Mouse (Mus musculus): ENCODE measurements around the gene Mrpl43. TPM values are rescaled to one million over a fixed set of nuclear protein-coding genes. Genes with fewer than 3 reads are reported as not detected.

The Mrpl43 gene
- polyA plus RNA-seq, 1 experiment from 2014 or later, result 78.7 TPM

DNA sequence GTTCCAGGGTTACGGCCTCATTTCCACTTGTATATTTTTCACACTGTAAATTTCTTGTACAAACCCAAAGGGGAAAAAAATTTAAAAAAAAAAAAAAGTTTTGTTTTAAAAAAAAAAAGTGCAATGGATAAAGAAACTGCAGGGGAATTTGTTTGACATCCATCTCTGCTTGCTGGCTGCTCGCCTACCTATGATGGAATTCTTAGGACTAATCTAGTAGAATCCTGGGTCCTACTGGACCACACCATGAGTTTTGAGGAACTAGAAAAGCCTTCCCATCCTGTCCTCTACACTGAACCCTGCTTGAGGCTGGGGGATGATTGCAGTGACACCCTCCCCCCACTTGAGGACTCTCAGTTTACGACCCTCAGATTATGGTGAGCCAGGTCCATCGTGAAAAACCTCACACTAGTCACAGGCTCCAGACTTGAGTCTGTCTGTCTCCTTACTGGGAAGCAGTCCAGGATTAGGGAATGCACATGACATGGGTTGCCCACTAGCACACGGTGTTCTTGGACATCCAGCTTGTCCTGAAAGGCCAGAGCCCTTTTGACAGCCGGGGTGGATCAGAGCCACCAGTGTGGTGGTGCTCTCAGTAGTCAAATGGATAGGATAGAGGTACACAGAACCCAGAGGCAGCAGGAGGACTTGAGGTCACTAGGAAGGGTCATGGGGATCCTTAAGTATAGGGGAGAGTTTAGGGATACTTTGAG, 20.9 kb upstream of the Mrpl43 start:
- WGBS, result 86% methylated on average over 6 of the region's 6 CpGs
- Histone ChIP-seq H3K27ac (replicated peaks) (no peak overlapping the region), H3K27me3 (no peaks in the 10 kb centered on the region), H3K4me3 (no peak overlapping the region), H3K9me3 (no peaks in the 10 kb centered on the region), H3K4me1 (peaks cover 23% of the 10 kb centered on the region), H3K4me2 (replicated peaks) (no peak overlapping the region), H3K36me3 (peaks cover 60% of the 10 kb centered on the region), H3K9ac (replicated peaks) (no peak overlapping the region)
- ATAC-seq (ENCODE audit: low FRiP score, low read depth), result no peak

DNA sequence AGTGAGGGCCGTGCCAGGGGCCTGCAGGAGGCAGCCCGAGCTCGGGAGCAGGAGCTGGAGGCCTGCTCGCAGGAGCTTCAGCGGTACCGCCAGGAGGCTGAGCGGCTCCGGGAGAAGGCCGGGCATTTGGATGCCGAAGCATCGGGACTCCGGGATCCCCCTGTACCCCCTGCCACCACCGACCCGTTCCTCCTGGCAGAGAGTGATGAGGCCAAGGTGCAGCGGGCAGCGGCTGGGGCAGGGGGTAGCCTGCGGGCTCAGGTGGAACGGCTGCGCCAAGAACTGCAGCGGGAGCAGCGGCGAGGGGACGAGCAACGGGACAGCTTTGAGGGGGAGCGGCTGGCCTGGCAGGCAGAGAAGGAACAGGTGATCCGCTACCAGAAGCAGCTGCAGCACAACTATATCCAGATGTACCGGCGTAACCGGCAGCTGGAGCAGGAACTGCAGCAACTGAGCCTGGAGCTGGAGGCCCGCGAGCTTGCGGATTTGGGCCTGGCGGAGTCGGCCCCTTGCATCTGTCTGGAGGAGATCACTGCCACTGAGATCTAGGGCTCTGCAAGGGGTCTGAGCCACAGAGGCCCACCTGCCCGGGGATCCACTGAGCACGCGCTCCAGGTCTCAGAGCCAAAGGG, 19.8 kb upstream of the Mrpl43 start:
- Histone ChIP-seq H3K27me3 (no peaks in the 10 kb centered on the region), H3K36me3 (peaks cover 69% of the 10 kb centered on the region), H3K27ac (replicated peaks) (no peak overlapping the region), H3K9ac (replicated peaks) (no peak overlapping the region), H3K4me2 (replicated peaks) (no peak overlapping the region), H3K9me3 (no peaks in the 10 kb centered on the region), H3K4me3 (no peak overlapping the region), H3K4me1 (peaks cover 25% of the 10 kb centered on the region)
- no peak for ATAC-seq (ENCODE audit: low FRiP score, low read depth)
- WGBS, result 93% methylated on average over 37 of the region's 37 CpGs

DNA sequence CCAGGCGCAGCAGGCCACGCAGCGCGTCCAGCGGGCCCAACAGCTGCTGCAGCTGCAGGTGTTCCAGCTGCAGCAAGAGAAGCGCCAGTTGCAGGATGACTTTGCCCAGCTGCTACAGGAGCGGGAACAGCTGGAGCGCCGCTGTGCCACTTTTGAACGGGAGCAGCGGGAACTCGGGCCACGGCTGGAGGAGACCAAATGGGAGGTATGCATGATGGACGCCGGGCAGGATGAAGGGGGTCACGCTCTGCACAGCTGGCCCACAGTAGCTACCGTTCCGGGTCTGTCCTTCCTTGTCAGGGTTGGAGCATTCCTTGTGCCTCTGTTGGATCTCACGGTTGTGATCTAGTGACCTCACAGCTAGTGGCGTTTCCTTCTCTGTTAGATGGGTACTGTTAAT, 18.5 kb upstream of the Mrpl43 start:
- H3K9me3 ChIP-seq, result no peaks in the 10 kb centered on the region
- no peak overlapping the region for H3K9ac ChIP-seq (replicated peaks)
- no peak for ATAC-seq (ENCODE audit: low FRiP score, low read depth)
- 93% methylated on average over 20 of the region's 20 CpGs for WGBS
- no peak overlapping the region for H3K27ac ChIP-seq (replicated peaks)
- no peak overlapping the region for H3K4me2 ChIP-seq (replicated peaks)
- H3K4me1 ChIP-seq, result peaks cover 32% of the 10 kb centered on the region
- H3K36me3 ChIP-seq, result peaks cover 69% of the 10 kb centered on the region
- H3K27me3 ChIP-seq, result no peaks in the 10 kb centered on the region
- H3K4me3 ChIP-seq, result no peak overlapping the region

DNA sequence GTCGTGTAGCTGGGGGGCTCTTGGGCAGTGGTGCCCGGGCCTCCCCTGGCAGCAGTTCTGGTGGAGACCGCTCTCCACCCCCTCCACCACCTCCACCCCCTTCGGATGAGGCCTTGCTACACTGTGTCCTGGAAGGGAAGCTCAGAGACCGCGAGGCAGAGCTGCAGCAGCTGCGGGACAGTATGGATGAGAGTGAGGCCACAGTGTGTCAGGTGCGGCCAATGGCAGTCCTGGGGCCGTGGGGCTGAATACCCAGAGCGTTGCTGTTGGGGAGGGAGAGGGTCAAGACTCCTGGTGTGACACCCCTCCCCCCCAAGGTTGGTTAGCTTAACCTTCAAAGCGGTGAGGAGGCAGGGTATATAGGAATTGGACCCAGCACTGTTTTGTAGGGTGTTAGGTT, 17.8 kb upstream of the Mrpl43 start:
- Histone ChIP-seq H3K4me3 (no peak overlapping the region), H3K9ac (replicated peaks) (0 out of 2 replicates have a peak overlapping the region, but pooled peaks have one; percentile 20), H3K27ac (replicated peaks) (no peak overlapping the region), H3K4me2 (replicated peaks) (no peak overlapping the region), H3K27me3 (no peaks in the 10 kb centered on the region), H3K9me3 (no peaks in the 10 kb centered on the region), H3K4me1 (peaks cover 40% of the 10 kb centered on the region), H3K36me3 (peaks cover 69% of the 10 kb centered on the region)
- 88% methylated on average over 11 of the region's 11 CpGs for WGBS
- no peak for ATAC-seq (ENCODE audit: low FRiP score, low read depth)

DNA sequence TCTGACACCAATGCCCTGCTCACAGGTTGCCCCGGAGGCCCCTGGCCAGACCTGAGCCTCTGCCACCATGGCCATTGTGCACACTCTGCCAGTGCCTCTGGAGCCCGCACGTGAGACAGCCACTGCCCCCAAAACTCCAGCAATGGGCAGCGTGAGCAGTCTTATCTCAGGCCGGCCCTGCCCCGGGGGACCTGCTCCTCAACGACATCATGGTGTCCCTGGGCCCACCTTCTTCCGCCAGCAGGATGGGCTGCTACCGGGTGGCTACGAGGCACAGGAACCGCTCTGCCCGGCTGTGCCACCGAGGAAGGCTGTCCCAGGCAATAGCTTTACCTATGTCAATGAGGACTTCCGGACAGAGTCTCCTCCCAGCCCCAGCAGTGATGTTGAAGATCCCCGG, 15.1 kb upstream of the Mrpl43 start:
- no peaks in the 10 kb centered on the region for H3K27me3 ChIP-seq
- H3K4me2 ChIP-seq (replicated peaks), result peak overlapping the region; percentile 9; the same call in 1 of the 2 replicates
- H3K9me3 ChIP-seq, result no peaks in the 10 kb centered on the region
- H3K36me3 ChIP-seq, result peaks cover 50% of the 10 kb centered on the region
- no peak for ATAC-seq (ENCODE audit: low FRiP score, low read depth)
- WGBS, result 92% methylated on average over 15 of the region's 15 CpGs
- H3K4me3 ChIP-seq, result no peak overlapping the region
- H3K4me1 ChIP-seq, result peaks cover 47% of the 10 kb centered on the region
- H3K9ac ChIP-seq (replicated peaks), result no peak overlapping the region
- H3K27ac ChIP-seq (replicated peaks), result no peak overlapping the region

DNA sequence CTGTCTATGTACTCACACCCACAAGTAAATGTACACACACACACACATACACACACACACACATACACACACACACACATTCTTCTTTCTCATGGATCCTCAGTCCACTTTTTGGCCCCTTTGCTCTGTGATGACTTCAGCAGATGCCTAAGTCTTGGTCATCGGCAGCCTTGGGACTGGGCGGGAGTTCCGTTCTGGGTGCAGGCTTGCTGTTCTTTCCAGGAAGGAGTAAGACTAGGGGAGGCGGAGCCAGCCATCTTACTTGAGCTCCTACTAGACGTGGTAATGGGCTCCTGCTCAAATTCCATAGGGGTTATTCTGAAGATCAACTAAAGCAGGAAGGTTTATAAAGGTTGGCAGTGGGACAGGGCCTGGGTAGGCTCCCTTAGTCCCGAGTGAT, 14.1 kb upstream of the Mrpl43 start:
- Histone ChIP-seq H3K9ac (replicated peaks) (no peak overlapping the region), H3K9me3 (no peaks in the 10 kb centered on the region), H3K4me3 (no peak overlapping the region), H3K4me2 (replicated peaks) (peak overlapping the region; percentile 9; the same call in 1 of the 2 replicates), H3K36me3 (peaks cover 40% of the 10 kb centered on the region), H3K27me3 (no peaks in the 10 kb centered on the region), H3K4me1 (peaks cover 58% of the 10 kb centered on the region), H3K27ac (replicated peaks) (no peak overlapping the region)
- WGBS, result 76% methylated on average over 6 of the region's 6 CpGs
- ATAC-seq (ENCODE audit: low FRiP score, low read depth), result no peak

DNA sequence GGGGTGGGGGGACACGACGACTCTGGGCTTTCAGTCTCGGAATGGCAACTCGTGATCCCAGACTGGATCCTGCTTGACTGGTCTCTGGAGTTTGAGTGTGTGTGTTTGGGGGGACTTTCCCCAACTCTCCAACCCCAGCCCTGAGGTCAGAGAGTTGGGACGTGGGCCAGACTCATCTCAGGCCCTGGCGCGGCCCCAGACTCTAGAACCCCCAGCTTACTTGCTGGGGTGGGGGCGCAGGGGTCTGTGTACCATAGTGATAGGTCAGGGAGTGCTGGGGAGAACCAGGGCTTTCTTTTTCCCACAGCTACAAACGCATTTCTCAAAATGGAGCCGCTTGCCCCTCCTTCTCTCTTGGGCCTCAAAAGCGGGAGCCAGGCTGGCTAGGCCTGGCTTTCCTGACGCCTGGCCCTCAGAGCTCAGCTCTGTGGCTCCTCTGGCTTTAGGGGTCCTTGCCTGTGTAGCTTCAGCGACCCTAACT, 12.1 kb upstream of the Mrpl43 start:
- H3K36me3 ChIP-seq, result peaks cover 21% of the 10 kb centered on the region
- ATAC-seq (ENCODE audit: low FRiP score, low read depth), result peak; percentile 11; the same call in 1 of the 2 replicates
- WGBS, result 0% methylated on average over 13 of the region's 13 CpGs
- peak overlapping the region; percentile 74 for H3K4me2 ChIP-seq (replicated peaks)
- peak overlapping the region; percentile 76 for H3K4me3 ChIP-seq
- peaks cover 67% of the 10 kb centered on the region for H3K4me1 ChIP-seq
- H3K27me3 ChIP-seq, result peaks cover 5% of the 10 kb centered on the region; the same call in 1 of the 2 replicates
- H3K9ac ChIP-seq (replicated peaks), result peak overlapping the region; percentile 92
- H3K9me3 ChIP-seq, result no peaks in the 10 kb centered on the region
- peak overlapping the region; percentile 97 for H3K27ac ChIP-seq (replicated peaks)

DNA sequence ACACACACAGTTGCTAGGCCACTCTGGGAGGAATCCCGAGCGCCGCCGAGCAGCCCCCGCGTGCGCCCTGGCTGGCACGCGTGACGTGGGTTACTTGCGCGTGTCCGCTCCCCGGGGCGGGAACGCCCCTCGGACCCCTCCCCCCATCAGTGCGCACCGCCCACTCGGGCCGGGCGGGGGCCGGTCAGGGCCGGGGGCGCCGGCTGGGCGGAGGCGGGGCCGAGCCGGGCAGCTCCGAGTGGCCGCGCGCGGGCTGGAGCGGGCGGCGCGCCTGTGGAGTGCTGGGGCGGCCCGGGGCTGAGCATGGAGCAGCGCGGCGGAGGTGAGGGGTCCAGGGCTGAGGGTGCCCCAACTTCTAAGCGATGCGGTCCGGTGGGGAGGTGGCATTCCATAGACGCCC, 11.7 kb upstream of the Mrpl43 start:
- peaks cover 5% of the 10 kb centered on the region; the same call in 1 of the 2 replicates for H3K27me3 ChIP-seq
- peaks cover 17% of the 10 kb centered on the region for H3K36me3 ChIP-seq
- peak overlapping the region; percentile 76 for H3K4me3 ChIP-seq
- ATAC-seq (ENCODE audit: low FRiP score, low read depth), result peak; percentile 79
- H3K9me3 ChIP-seq, result no peaks in the 10 kb centered on the region
- under 1% methylated on average over 44 of the region's 48 CpGs for whole genome bisulfite sequencing
- peak overlapping the region; percentile 92 for H3K9ac ChIP-seq (replicated peaks)
- peak overlapping the region; percentile 97 for H3K27ac ChIP-seq (replicated peaks)
- peaks cover 67% of the 10 kb centered on the region for H3K4me1 ChIP-seq
- H3K4me2 ChIP-seq (replicated peaks), result peak overlapping the region; percentile 74

DNA sequence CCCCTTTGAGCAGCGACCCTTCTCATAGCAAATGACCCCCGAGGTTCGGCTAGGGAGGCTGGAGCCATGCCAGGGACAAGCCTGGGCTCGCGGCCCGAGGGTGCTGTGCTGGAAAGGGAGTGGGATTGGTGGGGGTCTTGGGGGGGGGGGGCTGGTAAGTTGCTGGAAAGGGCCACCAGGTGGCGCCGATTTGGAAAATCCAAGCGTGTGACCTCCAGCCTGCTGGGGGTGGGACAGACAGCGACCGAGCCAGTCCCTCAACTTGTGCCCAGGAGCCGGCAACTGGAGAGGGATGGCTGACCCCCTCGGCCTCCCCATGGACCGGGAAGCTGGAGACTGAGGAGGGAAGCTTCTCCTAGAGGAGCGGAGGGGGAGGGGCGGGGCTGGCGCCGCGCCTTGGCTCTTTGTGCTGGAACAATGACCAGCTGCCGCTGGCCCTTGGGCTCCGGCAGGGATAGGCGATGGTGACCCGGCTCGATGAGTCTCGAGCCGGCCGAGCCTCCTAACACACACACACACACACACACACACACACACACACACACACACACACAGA, 11.1 kb upstream of the Mrpl43 start:
- H3K27me3 ChIP-seq, result peaks cover 5% of the 10 kb centered on the region; the same call in 1 of the 2 replicates
- H3K9ac ChIP-seq (replicated peaks), result peak overlapping the region; percentile 92
- peak overlapping the region; percentile 76 for H3K4me3 ChIP-seq
- WGBS, result 0% methylated on average over 14 of the region's 27 CpGs
- peak; percentile 66 for ATAC-seq (ENCODE audit: low FRiP score, low read depth)
- H3K4me1 ChIP-seq, result peaks cover 73% of the 10 kb centered on the region
- H3K9me3 ChIP-seq, result no peaks in the 10 kb centered on the region
- peaks cover 11% of the 10 kb centered on the region for H3K36me3 ChIP-seq
- H3K27ac ChIP-seq (replicated peaks), result peak overlapping the region; percentile 97
- peak overlapping the region; percentile 74 for H3K4me2 ChIP-seq (replicated peaks)

DNA sequence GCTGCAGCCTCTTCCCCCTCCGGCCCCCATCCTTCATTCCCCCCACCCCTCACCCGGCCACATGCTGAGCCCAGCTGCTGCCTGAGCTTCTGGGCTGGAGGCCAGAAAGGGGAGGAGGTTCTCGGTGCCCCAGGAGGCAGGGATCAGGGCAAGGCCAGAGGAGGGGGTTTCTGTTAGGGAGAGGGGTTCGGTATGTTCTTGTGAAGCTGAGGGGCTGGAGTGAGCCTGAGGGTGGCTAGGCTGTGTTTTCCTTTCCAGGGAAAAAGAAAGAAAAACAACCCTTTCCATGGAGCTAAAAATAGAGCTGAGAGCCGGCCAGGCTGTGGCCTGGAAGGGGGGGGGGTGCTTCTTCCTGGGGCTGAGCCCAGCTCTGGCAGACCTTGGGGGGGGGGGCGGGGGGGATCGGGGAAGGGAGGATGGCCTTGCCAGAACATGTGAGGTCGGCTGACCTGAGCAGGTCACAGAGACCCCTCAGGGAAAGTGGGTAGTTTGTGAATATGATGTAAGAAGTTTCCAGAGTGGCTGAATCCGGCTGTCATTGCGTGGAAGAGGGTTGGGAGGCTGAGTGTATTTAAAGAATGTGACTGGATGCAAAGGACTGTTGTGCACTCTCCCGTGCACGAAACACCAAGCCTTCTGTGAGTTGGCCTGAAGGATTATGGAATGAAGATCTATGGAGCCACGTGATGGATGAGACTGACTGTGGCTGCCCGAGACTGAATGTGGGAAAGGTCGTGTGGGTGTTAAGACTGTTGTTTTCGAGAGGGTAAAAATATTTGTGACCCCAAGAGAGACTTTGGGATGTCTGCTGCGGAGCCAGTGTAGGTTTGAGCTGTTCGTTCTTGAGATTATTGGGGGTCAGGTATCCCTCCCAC, 10.3 kb upstream of the Mrpl43 start:
- H3K4me1 ChIP-seq, result peaks cover 71% of the 10 kb centered on the region
- peak; percentile 16 for ATAC-seq (ENCODE audit: low FRiP score, low read depth)

DNA sequence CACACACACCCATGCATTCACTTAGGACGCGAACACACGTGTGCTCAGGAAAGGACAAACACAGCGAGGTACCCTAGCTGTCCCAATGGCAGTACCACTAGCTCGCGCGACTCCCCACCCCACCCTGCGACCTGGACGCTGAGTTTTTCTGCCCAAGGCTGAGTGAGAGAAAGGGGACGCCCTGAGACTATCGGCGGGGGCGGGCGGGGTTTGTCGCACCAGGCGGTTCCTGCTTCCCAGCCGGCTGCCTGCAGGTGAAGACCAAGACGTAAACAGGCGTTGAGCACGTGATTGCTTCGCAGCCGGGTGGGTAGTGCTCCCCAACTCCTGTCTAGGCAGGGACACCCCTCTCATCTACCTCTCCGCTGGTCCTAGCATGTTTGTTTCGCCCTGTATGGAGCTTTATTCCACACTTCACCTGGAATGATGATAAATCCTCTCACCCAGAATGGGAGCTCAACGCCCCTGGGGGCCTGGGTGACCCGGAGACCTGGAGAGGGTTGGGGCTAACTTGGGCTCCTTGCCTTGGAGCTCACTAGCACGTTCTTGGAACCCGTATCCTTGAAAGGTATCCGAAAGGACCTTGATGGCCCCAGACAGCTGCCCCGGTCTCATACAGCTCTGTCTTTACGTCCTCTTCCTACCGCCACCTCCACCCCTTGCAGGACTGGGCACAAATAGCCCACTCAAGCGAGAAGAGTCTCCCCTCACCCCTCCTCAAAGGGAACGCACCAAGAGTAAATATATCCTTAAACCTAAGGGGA, 9.5 kb upstream of the Mrpl43 start:
- Histone ChIP-seq H3K9ac (replicated peaks) (peak overlapping the region; percentile 54), H3K4me3 (peak overlapping the region; percentile 76), H3K4me2 (replicated peaks) (peak overlapping the region; percentile 74), H3K36me3 (peaks cover 16% of the 10 kb centered on the region), H3K27ac (replicated peaks) (peak overlapping the region; percentile 97), H3K9me3 (no peaks in the 10 kb centered on the region), H3K27me3 (peaks cover 5% of the 10 kb centered on the region; the same call in 1 of the 2 replicates), H3K4me1 (peaks cover 62% of the 10 kb centered on the region)
- under 1% methylated on average over 34 of the region's 34 CpGs for WGBS
- peak; percentile 21; the same call in 1 of the 2 replicates for ATAC-seq (ENCODE audit: low FRiP score, low read depth)

More for the DNA sequence above, 10.3 kb upstream of the Mrpl43 start:
- H3K27ac ChIP-seq (replicated peaks), result peak overlapping the region; percentile 97
- peaks cover 5% of the 10 kb centered on the region; the same call in 1 of the 2 replicates for H3K27me3 ChIP-seq
- peaks cover 11% of the 10 kb centered on the region for H3K36me3 ChIP-seq
- no peaks in the 10 kb centered on the region for H3K9me3 ChIP-seq
- H3K9ac ChIP-seq (replicated peaks), result peak overlapping the region; percentile 92
- peak overlapping the region; percentile 76 for H3K4me3 ChIP-seq
- peak overlapping the region; percentile 74 for H3K4me2 ChIP-seq (replicated peaks)
- under 1% methylated on average over 17 of the region's 18 CpGs for WGBS

Measured in midbrain, embryonic 12.5 days (tissue).